Mouse (Mus musculus) hindbrain, embryonic 10.5 days (tissue): ENCODE measurements at regions not wholly inside any gene's neighbourhood (a gene's known extent, or its start where the extent isn't known, plus 50 kb on each side); places are given as distances from the start of the nearest gene placed in this dataset.

ENCODE experiments used
- DNase-seq: peaks from one replicate; pipeline ENCODE4 v3.0.0-alpha.2; 2017; ENCODE audit warnings: low spot score
- H3K27ac ChIP-seq: fragments of 300-500 bp; sonication (generic); 2 replicates; pipeline ENCODE4 v1.5.1; 2016; ENCODE audit warnings: mild to moderate bottlenecking, moderate library complexity
- H3K27me3 ChIP-seq: fragments of 300-500 bp; sonication (generic); 2 replicates; pipeline ENCODE4 v1.6.1; 2016; ENCODE audit warnings: mild to moderate bottlenecking; ENCODE audit not compliant: poor library complexity, insufficient read depth, severe bottlenecking
- H3K36me3 ChIP-seq: fragments of 300-500 bp; sonication (generic); 2 replicates; pipeline ENCODE4 v1.6.1; 2016; ENCODE audit warnings: mild to moderate bottlenecking, moderate library complexity
- H3K4me1 ChIP-seq: fragments of 300-500 bp; sonication (generic); replicated peaks from 2 replicates; pipeline ENCODE4 v1.6.1; 2016; ENCODE audit warnings: mild to moderate bottlenecking
- H3K4me3 ChIP-seq: fragments of 300-500 bp; sonication (generic); 2 replicates; pipeline ENCODE4 v1.5.1; 2016; ENCODE audit warnings: mild to moderate bottlenecking, moderate library complexity
- H3K9me3 ChIP-seq: fragments of 300-500 bp; sonication (generic); 2 replicates; pipeline ENCODE4 v1.6.1; 2016; ENCODE audit warnings: mild to moderate bottlenecking, moderate library complexity
- WGBS: fragments of 180-500 bp; shearing (Covaris S2); methylation state at CpG from one replicate; pipeline ENCODE4 v1.1.7; 2016; 5-methylcytosine and 5-hydroxymethylcytosine counted together

- no peak for DNase-seq
- H3K27ac ChIP-seq: peak overlapping the region; percentile 56; the same call in 1 of the 2 replicates
- H3K9me3 ChIP-seq: 0 out of 2 replicates have a peak, but pooled peaks cover 3% of the 10 kb centered on the region
- 87% methylated on average over 5 of the region's 5 CpGs for WGBS
- no peaks in the 10 kb centered on the region for H3K36me3 ChIP-seq
- H3K4me3 ChIP-seq: no peak overlapping the region
- H3K27me3 ChIP-seq: no peaks in the 10 kb centered on the region
- H3K4me1 ChIP-seq: peaks cover 3% of the 10 kb centered on the region; the same call in 1 of the 2 replicates
Measured at GRCm38 (mm10) chr3:4544730-4545129, 1205.9 kb upstream of the Gm8797 start.

- 0 out of 2 replicates have a peak, but pooled peaks cover 3% of the 10 kb centered on the region for H3K9me3 ChIP-seq
- H3K27me3 ChIP-seq: no peaks in the 10 kb centered on the region
- no peak overlapping the region for H3K4me3 ChIP-seq
- WGBS: 39% methylated on average over 3 of the region's 3 CpGs
- peaks cover 3% of the 10 kb centered on the region; the same call in 1 of the 2 replicates for H3K4me1 ChIP-seq
- DNase-seq: no peak
- no peak overlapping the region for H3K27ac ChIP-seq
- no peaks in the 10 kb centered on the region for H3K36me3 ChIP-seq
Measured at GRCm38 (mm10) chr3:4546103-4546833, 1204.3 kb upstream of the Gm8797 start.

GRCm38 (mm10) chr3:4560664-4561063 lies 1189.9 kb upstream of the Gm8797 start:
- no peaks in the 10 kb centered on the region for H3K4me1 ChIP-seq
- no peak overlapping the region for H3K27ac ChIP-seq
- WGBS: 97% methylated on average over 1 of the region's 1 CpGs
- no peak overlapping the region for H3K4me3 ChIP-seq
- no peaks in the 10 kb centered on the region for H3K36me3 ChIP-seq
- DNase-seq: no peak
- H3K27me3 ChIP-seq: no peaks in the 10 kb centered on the region
- H3K9me3 ChIP-seq: no peaks in the 10 kb centered on the region

- no peak for DNase-seq
- Histone ChIP-seq H3K27ac (no peak overlapping the region), H3K4me1 (no peaks in the 10 kb centered on the region), H3K27me3 (no peaks in the 10 kb centered on the region), H3K9me3 (no peaks in the 10 kb centered on the region), H3K36me3 (no peaks in the 10 kb centered on the region), H3K4me3 (no peak overlapping the region)
- 90% methylated on average over 3 of the region's 3 CpGs for WGBS
Measured at GRCm38 (mm10) chr3:4582500-4582899, 1168.1 kb upstream of the Gm8797 start.

GRCm38 (mm10) chr3:4593977-4594523 lies 1156.6 kb upstream of the Gm8797 start:
- H3K27ac ChIP-seq: no peak overlapping the region
- no peaks in the 10 kb centered on the region for H3K4me1 ChIP-seq
- H3K9me3 ChIP-seq: no peaks in the 10 kb centered on the region
- H3K27me3 ChIP-seq: no peaks in the 10 kb centered on the region
- H3K36me3 ChIP-seq: no peaks in the 10 kb centered on the region
- no peak overlapping the region for H3K4me3 ChIP-seq
- DNase-seq: no peak

- DNase-seq: no peak
- Histone ChIP-seq H3K4me1 (no peaks in the 10 kb centered on the region), H3K36me3 (no peaks in the 10 kb centered on the region), H3K9me3 (no peaks in the 10 kb centered on the region), H3K4me3 (no peak overlapping the region), H3K27ac (no peak overlapping the region), H3K27me3 (no peaks in the 10 kb centered on the region)
- WGBS: 83% methylated on average over 4 of the region's 4 CpGs
Measured at GRCm38 (mm10) chr3:4594541-4594940, 1156.1 kb upstream of the Gm8797 start.
